Mouse (Mus musculus) forebrain, embryonic 11.5 days (tissue): Measurements from ENCODE around the gene Ap2a1. TPM values are rescaled to one million over a fixed set of nuclear protein-coding genes. Genes with fewer than 3 reads are reported as not detected.
A peak's percentile ranks its signal among the peaks of the same experiment; 100 is the strongest.

Experiments
- ATAC-seq: fragments of 200-750 bp; cut with Nextera tagmentation; replicated peaks from 2 replicates; pipeline ENCODE4 v1.8.0; 2017; ENCODE audit warnings: moderate TSS enrichment; ENCODE audit not compliant: low FRiP score
- DNase-seq: peaks from one replicate; pipeline ENCODE4 v3.0.0-alpha.2; 2017; ENCODE audit warnings: low spot score
- H3K27ac ChIP-seq: fragments of 300-500 bp; sonication (generic); 2 replicates; pipeline ENCODE4 v1.5.1; 2014; ENCODE audit warnings: low read depth, low read length
- H3K27me3 ChIP-seq: fragments of 300-500 bp; sonication (generic); 2 replicates; pipeline ENCODE4 v1.6.1; 2014; ENCODE audit warnings: mild to moderate bottlenecking, low read length, mixed read lengths; ENCODE audit not compliant: control insufficient read depth, insufficient read depth
- H3K36me3 ChIP-seq: fragments of 300-500 bp; sonication (generic); 2 replicates; pipeline ENCODE4 v1.6.1; 2014; ENCODE audit warnings: mild to moderate bottlenecking, low read length, moderate library complexity, mixed read lengths; ENCODE audit not compliant: control insufficient read depth, insufficient read depth
- H3K4me1 ChIP-seq: fragments of 300-500 bp; sonication (generic); replicated peaks from 2 replicates; pipeline ENCODE4 v1.6.1; 2014; ENCODE audit warnings: low read length, mixed read lengths; ENCODE audit not compliant: control insufficient read depth, insufficient read depth
- H3K4me2 ChIP-seq: fragments of 300-500 bp; sonication (generic); 2 replicates; pipeline ENCODE4 v1.6.1; 2014; ENCODE audit warnings: low read depth, mild to moderate bottlenecking, low read length, moderate library complexity, mixed read lengths; ENCODE audit not compliant: severe bottlenecking
- H3K4me3 ChIP-seq: fragments of 300-500 bp; sonication (generic); 2 replicates; pipeline ENCODE4 v1.5.1; 2014; ENCODE audit warnings: low read depth, low read length
- H3K9ac ChIP-seq: fragments of 300-500 bp; sonication (generic); 2 replicates; pipeline ENCODE4 v1.6.1; 2014; ENCODE audit warnings: low read length
- H3K9me3 ChIP-seq: fragments of 300-500 bp; sonication (generic); 2 replicates; pipeline ENCODE4 v1.6.1; 2016; ENCODE audit warnings: low read length, mixed read lengths; ENCODE audit not compliant: control insufficient read depth
- WGBS: fragments of 180-500 bp; shearing (Covaris S2); extraction: QIAGEN DNeasy Blood & Tissue Kit; methylation state at CpG from one replicate; pipeline ENCODE4 v1.1.7; 2014; 5-methylcytosine and 5-hydroxymethylcytosine counted together
- polyA plus RNA-seq: library from polyadenylated mRNA; unstranded; fragments of >200 nt; fragmentation: Nextera tagmentation; extraction: Ambion mirVana; gene quantifications from 2 replicates; pipeline ENCODE4 v1.2.1, GENCODE M21; 2014

Ap2a1 gene
- polyA plus RNA-seq, 1 experiment from 2014 or later, result 88.8 TPM

GRCm38 (mm10) chr7:44966638-44967037 is 37.3 kb upstream of the Ap2a1 start:
- Histone ChIP-seq H3K9ac (no peak overlapping the region), H3K9me3 (no peaks in the 10 kb centered on the region), H3K27me3 (no peaks in the 10 kb centered on the region), H3K4me2 (no peak overlapping the region), H3K36me3 (no peaks in the 10 kb centered on the region; the same call in 1 of the 2 replicates), H3K4me3 (no peak overlapping the region), H3K4me1 (peaks cover 6% of the 10 kb centered on the region; the same call in 1 of the 2 replicates), H3K27ac (no peak overlapping the region)
- ATAC-seq, result no peak
- 80% methylated on average over 15 of the region's 15 CpGs for WGBS
- no peak for DNase-seq

GRCm38 (mm10) chr7:44965975-44966374 is 36.7 kb upstream of the Ap2a1 start:
- H3K4me3 ChIP-seq, result no peak overlapping the region
- ATAC-seq (no peak), DNase-seq (no peak)
- H3K9ac ChIP-seq, result no peak overlapping the region
- no peaks in the 10 kb centered on the region; the same call in 1 of the 2 replicates for H3K36me3 ChIP-seq
- no peak overlapping the region for H3K4me2 ChIP-seq
- no peaks in the 10 kb centered on the region for H3K27me3 ChIP-seq
- no peaks in the 10 kb centered on the region for H3K9me3 ChIP-seq
- WGBS, result 88% methylated on average over 7 of the region's 7 CpGs
- H3K27ac ChIP-seq, result no peak overlapping the region
- peaks cover 1% of the 10 kb centered on the region; the same call in 1 of the 2 replicates for H3K4me1 ChIP-seq

- 98% methylated on average over 13 of the region's 13 CpGs for WGBS
- no peak overlapping the region for H3K27ac ChIP-seq
- H3K9me3 ChIP-seq, result no peaks in the 10 kb centered on the region
- no peak overlapping the region for H3K4me2 ChIP-seq
- ATAC-seq (no peak), DNase-seq (no peak)
- H3K27me3 ChIP-seq, result no peaks in the 10 kb centered on the region
- H3K9ac ChIP-seq, result no peak overlapping the region
- no peaks in the 10 kb centered on the region for H3K4me1 ChIP-seq
- H3K4me3 ChIP-seq, result no peak overlapping the region
- no peaks in the 10 kb centered on the region; the same call in 1 of the 2 replicates for H3K36me3 ChIP-seq
These were observed 35.7 kb upstream of the Ap2a1 start for GRCm38 (mm10) chr7:44964990-44965389.

- Histone ChIP-seq H3K9ac (no peak overlapping the region), H3K9me3 (no peaks in the 10 kb centered on the region), H3K4me3 (no peak overlapping the region), H3K27me3 (no peaks in the 10 kb centered on the region), H3K4me1 (no peaks in the 10 kb centered on the region), H3K4me2 (no peak overlapping the region), H3K27ac (no peak overlapping the region), H3K36me3 (no peaks in the 10 kb centered on the region; the same call in 1 of the 2 replicates)
- ATAC-seq (no peak), DNase-seq (peak; percentile 32)
- 89% methylated on average over 5 of the region's 5 CpGs for WGBS
These were observed 33.5 kb upstream of the Ap2a1 start for GRCm38 (mm10) chr7:44962831-44963230.

- 86% methylated on average over 8 of the region's 8 CpGs for WGBS
- no peaks in the 10 kb centered on the region; the same call in 1 of the 2 replicates for H3K36me3 ChIP-seq
- H3K9me3 ChIP-seq, result no peaks in the 10 kb centered on the region
These were observed 33.0 kb upstream of the Ap2a1 start for GRCm38 (mm10) chr7:44962337-44962736.

GRCm38 (mm10) chr7:44960512-44960910 is 31.2 kb upstream of the Ap2a1 start:
- Histone ChIP-seq H3K4me3 (no peak overlapping the region), H3K4me2 (no peak overlapping the region), H3K27ac (no peak overlapping the region), H3K36me3 (no peaks in the 10 kb centered on the region), H3K9me3 (no peaks in the 10 kb centered on the region), H3K9ac (no peak overlapping the region), H3K27me3 (no peaks in the 10 kb centered on the region), H3K4me1 (no peaks in the 10 kb centered on the region)
- no peak for DNase-seq
- ATAC-seq, result no peak
- WGBS, result 91% methylated on average over 13 of the region's 13 CpGs

More at GRCm38 (mm10) chr7:44962337-44962736, 33.0 kb upstream of the Ap2a1 start:
- H3K4me3 ChIP-seq, result no peak overlapping the region
- DNase-seq (no peak), ATAC-seq (no peak)
- no peaks in the 10 kb centered on the region for H3K27me3 ChIP-seq
- H3K4me1 ChIP-seq, result no peaks in the 10 kb centered on the region
- no peak overlapping the region for H3K9ac ChIP-seq
- H3K27ac ChIP-seq, result no peak overlapping the region
- H3K4me2 ChIP-seq, result no peak overlapping the region

- ATAC-seq, result no peak
- H3K4me2 ChIP-seq, result no peak overlapping the region
- H3K27ac ChIP-seq, result no peak overlapping the region
- no peaks in the 10 kb centered on the region for H3K27me3 ChIP-seq
- no peak overlapping the region for H3K4me3 ChIP-seq
- no peak for DNase-seq
- WGBS, result 87% methylated on average over 10 of the region's 10 CpGs
- H3K36me3 ChIP-seq, result no peaks in the 10 kb centered on the region
- no peak overlapping the region for H3K9ac ChIP-seq
- H3K9me3 ChIP-seq, result no peaks in the 10 kb centered on the region
- H3K4me1 ChIP-seq, result no peaks in the 10 kb centered on the region
These were observed 30.7 kb upstream of the Ap2a1 start for GRCm38 (mm10) chr7:44959874-44960511.

- H3K4me3 ChIP-seq, result no peak overlapping the region
- H3K9ac ChIP-seq, result no peak overlapping the region
- no peak overlapping the region for H3K4me2 ChIP-seq
- DNase-seq, result no peak
- H3K27me3 ChIP-seq, result no peaks in the 10 kb centered on the region
- no peaks in the 10 kb centered on the region for H3K4me1 ChIP-seq
- whole genome bisulfite sequencing, result 92% methylated on average over 8 of the region's 8 CpGs
- H3K36me3 ChIP-seq, result no peaks in the 10 kb centered on the region
- no peak for ATAC-seq
- H3K27ac ChIP-seq, result no peak overlapping the region
- no peaks in the 10 kb centered on the region for H3K9me3 ChIP-seq
These were observed 30.0 kb upstream of the Ap2a1 start for GRCm38 (mm10) chr7:44959281-44959680.

GRCm38 (mm10) chr7:44958208-44958607 is 28.9 kb upstream of the Ap2a1 start:
- DNase-seq (no peak), ATAC-seq (no peak)
- H3K4me2 ChIP-seq, result no peak overlapping the region
- no peaks in the 10 kb centered on the region for H3K4me1 ChIP-seq
- no peaks in the 10 kb centered on the region for H3K36me3 ChIP-seq
- H3K9me3 ChIP-seq, result no peaks in the 10 kb centered on the region
- H3K27ac ChIP-seq, result no peak overlapping the region
- H3K27me3 ChIP-seq, result no peaks in the 10 kb centered on the region
- no peak overlapping the region for H3K4me3 ChIP-seq
- WGBS, result 66% methylated on average over 7 of the region's 7 CpGs
- no peak overlapping the region for H3K9ac ChIP-seq
